Mouse (Mus musculus) ovary, postnatal 14 days (tissue): ENCODE measurements at regions not wholly inside any gene's neighbourhood (a gene's known extent, or its start where the extent isn't known, plus 50 kb on each side); places are given as distances from the start of the nearest gene placed in this dataset.

Source experiments
- DNase-seq: peaks from one replicate; pipeline ENCODE4 v3.0.0; 2022; ENCODE audit warnings: low spot score

DNA sequence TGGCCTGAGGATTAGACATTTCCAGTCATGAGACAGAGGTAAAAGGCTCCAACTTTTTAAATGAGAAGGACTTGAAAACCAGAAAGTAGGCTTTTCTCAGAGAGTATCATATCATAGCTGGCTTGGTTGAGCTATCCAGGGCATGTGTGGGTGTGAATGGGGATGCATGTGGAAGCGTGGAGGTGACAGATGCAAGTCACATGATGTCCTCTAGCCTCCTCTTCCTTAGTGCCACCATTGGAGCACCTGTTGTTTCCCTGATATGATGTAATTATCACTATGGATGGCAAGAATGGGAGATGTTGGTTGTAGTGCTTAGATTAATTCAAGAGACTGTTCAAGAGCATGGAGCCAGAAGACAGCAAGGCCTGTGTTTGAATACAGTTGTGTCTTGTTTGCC, 510.0 kb downstream of the Ccdc171 start:
- DNase-seq, result no peak

DNA sequence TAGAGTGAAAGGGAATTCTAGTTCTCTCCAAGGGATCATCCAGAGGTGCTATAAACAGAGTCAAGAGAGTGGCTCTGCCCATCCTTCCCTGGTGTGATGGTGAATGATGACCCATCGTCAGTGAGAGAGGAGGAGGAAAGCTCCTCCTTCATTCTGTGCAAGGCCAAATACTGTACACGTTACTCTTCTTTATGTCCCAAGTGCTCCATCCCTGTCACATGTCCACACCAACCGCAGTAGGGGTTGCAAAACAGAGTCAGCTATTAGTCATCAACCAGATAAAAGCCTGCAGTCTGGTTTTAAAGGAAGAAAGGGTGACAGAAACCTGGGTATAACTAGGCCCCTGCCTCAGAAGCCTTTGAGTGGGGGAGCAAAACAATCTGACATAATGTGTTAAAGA, 512.2 kb downstream of the Ccdc171 start:
- DNase-seq, result no peak

DNA sequence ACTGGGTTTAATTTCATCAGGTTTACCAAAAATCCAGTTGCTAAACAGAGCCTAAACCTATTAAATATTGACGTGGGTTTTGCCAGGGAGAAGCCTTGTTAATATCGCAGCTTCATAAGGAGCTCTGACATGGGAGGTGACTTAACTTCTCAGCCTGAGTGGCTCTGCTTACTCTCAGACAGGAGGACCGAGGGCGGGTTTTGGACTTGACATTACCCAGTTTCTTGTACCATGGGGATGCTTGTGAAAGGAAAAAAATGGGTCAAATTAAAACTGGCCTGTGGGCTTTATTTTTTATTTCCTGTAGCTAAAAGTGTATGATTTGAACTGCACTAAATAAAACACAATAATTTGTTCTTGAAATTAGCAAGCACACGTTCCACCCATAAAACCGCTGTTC, 524.9 kb downstream of the Ccdc171 start:
- no peak for DNase-seq

DNA sequence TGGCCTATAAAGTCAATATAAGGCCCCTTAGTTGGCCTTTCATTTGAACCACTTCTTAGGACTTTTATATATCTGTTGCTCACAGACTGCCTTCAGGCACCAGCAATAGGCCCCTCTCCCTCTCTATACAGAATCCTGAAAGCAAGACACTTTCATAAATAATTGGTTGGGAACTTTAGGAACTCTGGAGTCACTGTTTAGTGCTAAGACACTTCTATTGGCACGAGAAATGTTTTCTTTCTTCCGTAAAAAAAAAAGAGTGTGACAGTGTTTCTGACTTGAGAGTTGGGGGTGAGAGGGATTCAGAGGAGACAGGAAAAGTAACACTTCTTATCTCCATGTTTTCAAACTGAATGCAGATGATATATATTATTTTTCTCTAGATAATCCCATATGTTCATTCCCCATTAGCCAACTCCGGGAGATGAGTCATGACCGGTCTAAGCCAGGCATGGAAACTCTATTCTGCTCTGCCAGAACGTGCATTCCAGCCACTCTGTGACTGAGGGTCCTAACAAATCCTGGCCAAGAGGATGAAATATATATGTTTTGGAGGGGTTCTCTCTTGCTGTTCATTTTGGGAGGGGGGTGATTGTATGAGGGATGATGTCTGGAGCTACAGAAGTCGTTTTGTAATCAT, 531.6 kb downstream of the Ccdc171 start:
- DNase-seq, result no peak

DNA sequence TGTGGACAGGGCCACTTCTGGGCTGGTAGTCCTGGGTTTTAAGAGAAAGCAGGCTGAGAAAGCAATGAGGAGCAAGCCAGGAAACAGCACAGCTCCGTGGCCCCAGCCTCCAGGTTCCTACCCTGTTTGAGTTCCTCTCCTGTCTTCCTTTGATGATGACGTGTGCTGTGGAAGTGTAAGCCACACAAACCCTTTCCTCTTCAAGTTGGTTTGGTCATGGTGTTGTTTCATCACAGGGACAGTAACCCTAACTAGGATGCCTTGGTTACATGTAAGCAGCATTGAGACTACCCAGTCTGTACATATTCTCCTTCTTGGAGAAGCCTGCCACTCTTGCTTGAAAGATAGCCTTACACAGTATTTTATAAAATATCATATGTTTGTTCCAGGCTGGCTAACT, 534.8 kb downstream of the Ccdc171 start:
- no peak for DNase-seq

DNA sequence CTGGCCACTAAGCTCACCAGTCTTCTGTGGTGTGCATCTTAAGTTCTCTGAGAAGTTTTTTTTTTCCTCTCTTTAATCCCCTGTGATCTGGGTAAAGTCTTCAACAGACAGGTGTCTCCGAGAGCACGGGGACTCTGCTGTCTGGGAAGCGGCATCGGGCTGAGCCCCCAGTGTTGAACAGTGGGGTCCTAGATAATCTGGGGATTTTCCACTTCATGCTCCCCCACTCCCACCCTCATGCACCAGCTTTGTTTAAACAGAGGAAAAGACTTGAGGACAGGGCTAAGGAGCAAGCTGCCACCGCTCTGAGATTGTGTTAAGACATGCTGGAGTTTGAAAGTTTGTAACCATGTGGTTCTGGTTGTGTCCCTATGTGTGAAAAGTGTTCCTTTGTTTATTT, 538.4 kb downstream of the Ccdc171 start:
- DNase-seq, result no peak

DNA sequence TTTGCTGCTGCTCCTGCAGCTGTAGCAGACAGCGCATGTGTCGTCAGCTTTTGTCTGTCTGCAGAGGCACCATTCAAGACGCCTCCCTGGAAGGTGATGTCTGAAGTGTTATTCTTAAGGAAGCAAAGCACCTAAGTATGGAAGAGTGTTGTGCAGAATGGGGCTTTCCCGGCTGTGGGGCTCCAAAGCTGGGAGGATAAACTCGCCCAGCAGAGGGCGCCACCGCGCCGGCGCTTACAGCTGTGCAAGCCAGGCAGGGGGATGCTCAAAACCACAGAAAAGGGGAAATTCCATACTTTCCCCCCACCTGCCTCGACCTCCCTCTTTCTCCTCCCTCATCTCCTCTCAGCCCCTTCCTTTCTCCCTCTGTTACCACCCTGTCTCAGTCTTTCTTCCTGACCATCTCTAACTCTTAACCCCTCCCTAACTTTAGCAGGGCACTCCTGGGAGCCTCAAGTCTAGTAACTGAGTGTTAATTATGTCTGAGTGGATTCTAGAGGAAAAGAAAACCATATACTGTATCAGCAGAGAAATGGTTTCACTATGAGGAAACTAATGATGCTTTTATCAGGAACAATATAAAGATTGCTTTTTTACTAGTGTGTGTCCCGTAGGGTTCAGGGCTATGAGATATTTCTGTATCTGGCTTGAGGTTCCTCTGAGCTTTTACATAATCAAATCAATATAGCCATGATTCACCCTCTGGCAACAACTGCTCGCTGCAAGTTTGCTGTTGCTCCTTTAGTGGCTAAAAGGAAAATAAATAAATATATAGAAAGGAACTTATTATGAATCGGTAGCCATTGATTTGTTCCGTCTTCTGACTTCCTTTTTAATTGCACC, 539.5 kb downstream of the Ccdc171 start:
- DNase-seq, result peak; percentile 84

DNA sequence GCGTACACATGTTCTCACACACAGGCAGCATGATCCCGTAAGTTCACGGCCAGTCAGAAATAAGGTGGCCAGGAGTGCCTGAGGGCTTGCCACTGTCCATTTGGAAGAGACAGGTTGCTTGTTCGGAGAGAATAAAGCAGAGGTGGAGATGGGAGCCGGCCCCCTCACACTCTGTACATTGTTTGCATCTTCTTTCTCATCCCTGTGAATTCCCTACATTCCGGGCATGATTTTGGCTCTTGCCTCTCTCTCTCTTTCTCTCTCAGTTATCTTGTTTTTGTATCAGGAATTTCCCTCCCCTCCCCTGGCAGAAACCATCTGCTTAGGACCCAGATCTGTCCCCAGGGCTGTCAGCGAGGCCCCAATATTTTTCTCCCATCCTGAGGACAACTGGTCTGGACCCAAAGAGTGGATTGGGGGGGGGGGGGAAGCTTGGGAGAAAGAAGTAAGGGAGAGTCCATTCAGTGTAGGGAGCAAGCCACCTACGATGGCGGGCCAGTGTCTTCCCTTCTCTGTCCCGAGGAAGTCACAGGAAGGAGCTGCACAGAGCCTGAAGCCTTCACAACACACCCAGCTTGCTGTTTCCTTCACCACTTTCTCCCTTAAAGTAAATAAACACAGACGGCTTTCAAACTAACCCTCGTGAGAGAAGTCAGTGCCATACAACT, 540.2 kb downstream of the Ccdc171 start:
- no peak for DNase-seq

DNA sequence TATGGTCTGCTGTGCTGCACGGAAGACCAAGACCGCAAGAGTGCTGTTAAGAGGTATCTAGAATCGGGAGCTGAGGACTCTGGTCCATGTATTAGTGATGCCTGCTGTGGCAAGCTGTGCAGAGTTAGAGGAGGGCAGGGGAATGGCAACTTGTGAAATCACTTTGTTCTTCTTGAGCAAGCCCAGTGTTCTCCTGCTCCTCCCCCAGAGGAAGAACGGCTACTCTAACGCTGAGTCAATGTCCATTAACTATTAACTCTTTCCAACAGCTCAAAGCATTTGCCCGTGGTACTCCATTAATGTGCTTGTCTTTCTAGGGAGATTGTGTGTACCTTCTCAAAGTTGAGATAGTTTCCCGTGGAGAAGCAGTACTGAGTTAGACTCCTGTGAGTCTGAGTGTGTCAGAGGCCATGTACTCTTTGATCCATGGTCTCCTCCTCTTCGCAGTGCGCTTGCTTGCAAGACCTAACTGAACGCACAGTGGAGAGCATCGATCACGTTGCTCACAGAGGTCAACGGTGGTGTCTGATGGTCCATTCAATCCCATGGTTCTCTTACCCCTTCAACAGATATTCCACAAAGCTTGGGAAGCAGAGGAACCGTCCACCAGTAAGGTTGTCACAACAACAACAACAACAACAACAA, 542.7 kb downstream of the Ccdc171 start:
- DNase-seq, result no peak

DNA sequence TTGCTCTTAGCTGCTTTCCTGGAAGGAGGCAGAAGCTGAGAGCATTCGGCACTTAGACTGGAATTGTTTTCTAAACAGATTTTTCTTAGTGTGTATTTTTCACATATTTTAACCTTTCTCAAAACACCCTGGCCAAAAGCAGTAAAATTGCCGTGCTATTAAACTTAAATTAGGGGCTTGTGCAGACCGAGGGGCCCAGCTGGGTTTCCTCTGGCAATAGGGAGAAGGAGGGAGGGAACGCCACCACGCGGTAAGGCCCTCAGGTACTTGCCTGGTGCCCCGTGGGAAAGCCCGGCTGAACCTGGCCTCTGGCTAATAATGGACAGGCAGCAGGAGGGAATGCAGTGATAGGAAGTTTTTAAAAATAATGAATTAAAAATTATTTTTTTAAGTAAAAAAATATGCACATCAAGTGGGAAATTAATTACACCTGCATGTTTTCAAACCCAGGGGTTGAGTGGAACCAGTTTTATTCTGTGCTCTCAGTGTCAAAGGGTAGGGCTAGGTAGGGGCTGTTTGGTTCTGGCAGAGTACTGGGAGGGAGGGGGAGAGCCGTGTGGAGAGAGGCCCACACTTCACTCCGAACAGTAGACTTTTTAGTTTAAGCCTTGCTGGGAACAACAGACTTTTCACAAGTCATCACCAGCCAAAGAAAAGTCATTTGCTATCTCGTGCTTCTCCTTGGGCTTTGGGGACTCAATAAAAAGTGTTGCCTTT, 543.8 kb downstream of the Ccdc171 start:
- no peak for DNase-seq

DNA sequence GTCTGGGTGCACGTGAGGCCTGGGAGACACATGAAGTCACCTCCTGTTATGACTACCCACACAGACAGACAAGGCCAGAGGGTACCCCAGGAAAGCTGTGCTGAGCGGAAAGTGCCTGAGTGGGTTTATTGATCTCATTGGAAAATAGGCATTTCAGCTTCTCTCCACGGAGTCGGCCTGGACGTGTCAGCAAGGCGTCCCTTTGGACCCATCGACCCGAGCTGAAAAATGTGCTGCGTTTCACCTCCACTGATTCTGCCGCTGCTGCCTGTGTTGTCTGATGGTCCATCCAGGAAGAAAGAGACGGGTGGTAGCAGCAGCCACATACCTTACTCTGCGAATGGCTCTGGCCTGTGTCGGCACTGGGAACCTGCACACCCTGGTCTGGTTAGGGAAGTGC, 544.3 kb downstream of the Ccdc171 start:
- DNase-seq, result no peak

DNA sequence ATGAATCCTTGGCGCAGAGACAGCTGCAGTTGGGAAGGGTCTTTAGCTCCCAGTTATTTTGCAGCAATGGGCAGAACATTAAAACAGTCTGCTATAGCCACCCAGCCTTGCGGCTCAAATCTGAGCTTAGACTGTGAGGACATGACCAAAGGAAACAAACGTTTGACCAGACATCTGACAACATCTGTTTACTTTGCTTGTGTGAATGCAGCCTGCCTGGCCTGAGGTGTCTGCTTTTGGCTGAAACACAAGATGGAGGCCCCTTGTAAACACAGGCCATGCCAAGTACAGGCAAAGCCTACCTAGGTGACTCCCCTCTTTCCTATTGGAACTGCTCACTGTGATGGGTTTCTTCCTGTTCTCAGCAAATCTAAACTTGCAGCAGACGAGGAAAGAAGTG, 544.7 kb downstream of the Ccdc171 start:
- no peak for DNase-seq

DNA sequence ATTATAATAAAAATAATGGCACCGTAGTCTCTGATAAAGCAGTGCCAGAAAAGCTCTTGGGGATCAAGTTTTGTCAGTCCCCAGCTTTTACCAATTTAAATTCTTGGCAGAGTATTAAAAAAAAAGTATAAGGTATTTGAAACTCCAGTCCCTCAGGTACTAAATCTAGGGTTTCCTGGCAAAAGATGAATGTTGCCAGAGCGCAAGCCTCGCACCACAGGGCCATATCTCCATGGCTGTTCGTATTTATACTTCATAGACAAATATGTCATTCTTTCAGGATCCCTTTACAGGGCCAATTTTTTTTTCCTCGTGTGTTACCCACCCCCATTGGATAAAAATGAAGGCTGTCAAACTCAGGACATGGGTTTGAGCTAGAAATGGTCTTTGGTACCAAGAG, 546.8 kb downstream of the Ccdc171 start:
- no peak for DNase-seq

DNA sequence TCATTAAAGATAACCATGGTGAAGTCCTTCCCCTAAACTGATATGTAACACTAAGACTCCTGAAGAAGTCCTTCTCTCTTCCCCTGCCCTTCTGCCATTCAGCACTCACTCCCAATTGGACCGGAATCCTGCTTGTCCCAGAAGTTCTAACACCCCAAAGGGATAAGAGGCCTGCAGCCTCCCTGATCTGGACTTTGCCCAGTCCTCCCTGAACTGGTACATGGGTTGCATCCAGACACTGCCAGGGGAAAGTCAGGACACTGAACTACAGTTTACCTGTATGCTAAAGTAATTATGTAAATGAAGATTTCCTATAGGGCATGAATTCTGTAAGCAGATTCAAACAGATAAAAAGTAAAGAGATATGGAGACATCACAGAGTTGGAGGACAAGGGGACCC, 551.2 kb downstream of the Ccdc171 start:
- DNase-seq, result no peak

DNA sequence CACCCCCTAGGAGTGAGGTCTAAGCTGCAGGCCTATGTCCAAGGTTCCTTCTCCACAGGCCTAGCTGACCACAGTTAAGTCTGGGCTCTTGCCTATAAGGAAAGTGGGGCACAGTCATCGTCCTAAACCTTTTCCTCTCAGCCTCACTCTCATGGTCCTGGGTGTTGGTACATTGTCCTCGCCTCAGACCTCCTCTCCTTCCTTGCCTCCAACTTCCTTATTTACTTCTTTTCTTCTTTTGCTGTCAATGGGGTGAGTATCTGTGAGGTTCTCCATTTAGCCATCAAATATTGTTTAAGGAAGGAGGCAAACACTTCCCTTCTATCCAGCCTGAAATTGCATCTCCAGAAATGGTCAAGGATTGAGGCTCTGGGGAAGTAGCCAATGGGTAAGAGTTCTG, 554.2 kb downstream of the Ccdc171 start:
- no peak for DNase-seq

DNA sequence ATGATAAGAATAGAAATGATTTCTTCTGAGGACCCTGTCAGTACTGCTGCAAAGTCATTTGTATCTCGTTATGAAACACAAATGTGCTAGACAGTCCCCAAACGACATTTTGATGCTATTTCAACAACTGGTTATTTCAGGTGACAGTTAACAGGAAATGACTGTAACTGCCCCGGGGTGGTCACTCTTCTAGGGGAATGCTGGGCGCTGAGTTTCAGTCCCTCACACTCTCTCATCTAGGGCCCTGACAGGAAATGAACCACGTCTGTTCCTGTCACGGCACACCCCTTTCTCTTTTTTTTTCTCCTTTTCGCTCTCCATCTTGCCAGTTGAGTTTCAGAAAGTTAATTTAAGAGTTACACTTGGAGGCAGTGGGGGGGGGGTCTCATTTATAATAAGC, 556.2 kb downstream of the Ccdc171 start:
- DNase-seq, result no peak

DNA sequence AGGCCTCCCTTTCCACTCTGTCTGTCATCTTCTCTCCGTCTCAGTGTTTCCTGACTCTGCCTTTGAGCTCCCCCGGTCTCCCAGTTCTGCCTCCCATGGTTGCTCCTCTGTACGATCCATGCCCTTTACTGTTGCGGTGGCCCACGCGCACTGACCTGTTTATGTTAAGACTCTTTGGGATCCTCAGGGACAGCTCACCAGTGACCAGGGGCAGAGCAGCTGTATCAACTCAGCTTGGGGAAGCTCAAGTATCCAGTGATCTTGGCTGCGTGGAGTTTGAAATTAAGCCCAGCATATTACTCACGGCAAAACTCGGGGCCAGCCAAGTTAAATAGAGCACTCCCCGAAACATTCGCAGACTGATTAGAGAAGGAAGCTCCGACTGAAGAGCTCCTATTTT, 562.8 kb downstream of the Ccdc171 start:
- peak; percentile 32 for DNase-seq

DNA sequence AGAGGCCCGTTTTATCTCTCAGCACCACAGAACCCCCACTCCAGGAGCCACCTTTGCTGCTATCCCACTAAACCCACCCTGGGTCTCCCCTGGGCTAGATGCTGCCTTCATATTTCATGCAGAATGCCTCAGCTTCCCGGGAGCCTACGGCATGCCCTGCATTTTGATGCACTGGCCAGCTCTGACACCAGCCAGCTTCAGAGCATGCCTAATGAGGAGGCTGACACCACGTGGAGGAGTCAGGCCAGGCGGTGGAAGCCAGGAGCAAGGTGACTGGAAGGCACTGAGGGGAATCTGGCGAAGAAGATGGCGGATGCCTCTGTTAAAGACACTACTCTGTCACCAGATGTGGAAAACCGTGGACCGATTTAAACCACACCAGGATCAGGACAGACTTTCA, 567.2 kb downstream of the Ccdc171 start:
- DNase-seq, result no peak

DNA sequence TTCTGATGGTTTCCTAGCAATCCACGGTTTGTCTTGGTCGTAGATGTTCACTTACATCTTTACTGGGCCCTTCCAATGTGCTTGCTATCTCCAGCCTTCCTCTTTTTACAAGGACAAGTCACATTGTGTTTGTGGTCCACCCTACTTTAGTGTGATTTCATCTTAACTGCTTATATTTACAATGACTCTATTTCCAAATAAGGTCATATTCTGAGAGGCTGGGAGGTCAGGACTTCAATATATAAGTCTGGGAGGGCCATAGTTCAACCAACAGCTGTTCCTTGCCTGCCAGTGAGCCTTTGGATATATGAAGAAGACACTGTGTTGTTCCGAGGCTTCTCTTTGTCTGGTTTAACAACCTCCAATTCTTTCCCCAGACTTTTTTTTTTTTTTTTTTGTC, 569.9 kb downstream of the Ccdc171 start:
- no peak for DNase-seq

DNA sequence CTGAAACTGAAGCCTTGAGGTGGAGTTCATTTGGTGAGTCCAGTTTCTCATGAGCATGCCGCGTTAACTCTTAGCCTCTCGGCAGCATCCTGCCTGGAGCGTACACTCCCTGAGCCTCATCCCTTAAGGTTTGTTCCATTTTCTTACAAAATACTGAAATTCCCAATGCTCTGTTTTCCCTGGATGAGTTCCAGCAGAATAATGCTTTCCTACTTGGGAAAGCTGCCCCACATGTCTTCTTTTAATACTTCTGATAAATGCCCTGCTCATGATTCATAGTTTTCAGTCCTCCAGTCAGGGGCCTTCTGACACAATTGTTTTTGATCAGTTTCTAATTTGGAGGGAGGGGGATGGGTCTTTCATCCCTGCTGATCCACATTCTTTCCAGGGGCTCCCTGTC, 570.7 kb downstream of the Ccdc171 start:
- no peak for DNase-seq

DNA sequence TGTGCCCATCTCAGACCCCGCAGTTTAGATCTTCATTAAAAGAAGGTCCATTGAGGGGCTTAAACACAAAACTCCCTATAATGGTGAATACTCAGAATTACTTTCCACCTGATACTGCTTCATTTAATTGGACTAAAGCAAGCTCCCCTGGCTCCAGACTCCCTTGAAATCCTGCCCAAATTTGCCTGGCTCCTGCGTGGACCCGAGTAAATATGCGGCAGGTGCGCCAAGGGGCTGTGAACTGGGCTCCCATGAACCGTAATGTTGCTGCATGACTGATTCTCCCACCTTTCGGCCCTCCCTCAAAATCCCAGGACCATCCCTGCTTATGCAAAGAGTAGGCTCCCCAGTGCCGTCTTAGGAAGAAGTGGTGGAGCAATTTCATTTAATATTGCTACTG, 573.7 kb downstream of the Ccdc171 start:
- no peak for DNase-seq

DNA sequence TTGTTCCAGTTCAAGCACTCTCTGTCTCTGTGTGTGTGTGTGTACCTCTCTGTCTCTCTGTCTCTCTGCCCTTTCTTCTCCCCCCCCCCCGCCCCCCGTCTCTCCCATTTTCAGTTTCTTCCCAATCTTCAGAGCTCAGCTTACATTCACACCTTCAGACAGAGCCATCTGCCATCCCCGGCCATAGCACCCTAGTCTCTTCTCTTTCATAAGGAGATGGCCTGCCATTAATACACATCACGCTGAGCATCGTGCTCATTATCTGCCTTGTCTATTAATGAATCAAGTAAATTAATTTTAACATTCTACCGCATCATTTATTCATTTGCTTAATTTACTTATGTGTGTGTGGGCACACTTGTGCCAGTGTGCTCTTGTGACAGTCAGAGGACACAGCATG, 573.2 kb downstream of the Bnc2 start:
- DNase-seq, result no peak
